Mouse (Mus musculus): ENCODE results near the gene Tlcd1. TPM values are rescaled to one million over a fixed set of nuclear protein-coding genes. Genes with fewer than 3 reads are reported as not detected.

The Tlcd1 gene
- total RNA-seq, 2 experiments from 2014 or later, result 19.6 to 25.2 TPM

DNA sequence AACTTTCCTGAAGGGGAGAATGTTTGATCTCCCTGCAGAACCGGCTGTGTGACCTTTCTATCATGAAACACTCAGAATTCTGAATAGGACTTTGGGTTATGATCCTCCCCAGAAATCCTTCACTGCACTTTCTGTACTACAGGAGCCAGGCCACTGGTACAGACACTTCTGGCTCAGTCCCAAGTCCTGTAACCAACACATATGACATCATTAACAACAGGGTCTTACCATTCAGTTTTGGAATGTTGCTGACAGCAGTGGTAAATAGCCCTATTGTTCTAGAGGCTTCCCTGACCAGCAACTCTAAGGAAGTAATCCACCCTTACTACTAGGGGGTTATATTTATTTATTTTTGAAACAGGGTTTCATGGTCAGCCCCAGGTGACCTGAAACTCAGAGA lies 16.6 kb downstream of the Tlcd1 start, which contains the start of gene Proca1:
Gene Proca1 (plus strand): TSS at position 280 of the 400 bp plus-strand sequence.
- ATAC-seq (replicated peaks; ENCODE audit: low FRiP score, low TSS enrichment, poor library complexity, severe bottlenecking), result no peak

DNA sequence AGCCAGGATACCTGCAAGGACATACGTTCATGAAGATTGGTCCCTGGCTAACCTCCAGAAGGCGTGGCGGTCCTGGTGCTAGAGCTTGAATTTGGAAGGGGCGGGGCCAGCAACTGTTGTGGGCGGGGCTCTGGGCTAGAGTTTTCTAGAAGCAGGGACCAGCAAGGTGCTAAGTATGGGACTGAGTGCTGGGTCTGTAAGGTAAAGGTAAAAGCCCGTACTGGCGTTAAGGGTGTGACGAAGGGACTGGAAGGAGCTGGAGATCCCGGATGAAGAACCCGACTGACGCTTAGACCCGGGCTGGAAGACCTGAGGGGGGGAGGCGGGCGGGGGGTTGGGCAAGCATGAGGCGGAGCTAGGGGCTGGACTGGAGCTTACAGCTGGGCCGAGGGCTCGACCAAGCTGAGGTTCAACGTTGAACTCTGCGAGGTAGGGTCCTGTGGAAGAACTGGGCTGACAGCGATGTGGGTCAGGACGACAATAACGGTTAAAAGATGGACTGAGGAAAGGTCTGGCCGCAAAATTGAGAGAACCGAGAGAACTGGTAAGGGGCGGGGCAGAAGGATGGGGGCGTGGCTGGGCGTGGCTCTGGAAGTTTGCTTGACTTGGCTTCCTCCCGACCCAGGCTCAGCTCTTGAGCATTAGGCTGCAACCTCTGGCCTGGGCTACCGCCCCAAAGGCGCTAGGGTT lies 18.0 kb downstream of the Tlcd1 start:
- peak; percentile 93 for ATAC-seq (replicated peaks; ENCODE audit: low FRiP score, low TSS enrichment, poor library complexity, severe bottlenecking)

GRCm38 (mm10) chr11:78195101-78195863 lies 18.8 kb downstream of the Tlcd1 start:
- ATAC-seq (replicated peaks; ENCODE audit: low FRiP score, low TSS enrichment, poor library complexity, severe bottlenecking), result no peak

DNA sequence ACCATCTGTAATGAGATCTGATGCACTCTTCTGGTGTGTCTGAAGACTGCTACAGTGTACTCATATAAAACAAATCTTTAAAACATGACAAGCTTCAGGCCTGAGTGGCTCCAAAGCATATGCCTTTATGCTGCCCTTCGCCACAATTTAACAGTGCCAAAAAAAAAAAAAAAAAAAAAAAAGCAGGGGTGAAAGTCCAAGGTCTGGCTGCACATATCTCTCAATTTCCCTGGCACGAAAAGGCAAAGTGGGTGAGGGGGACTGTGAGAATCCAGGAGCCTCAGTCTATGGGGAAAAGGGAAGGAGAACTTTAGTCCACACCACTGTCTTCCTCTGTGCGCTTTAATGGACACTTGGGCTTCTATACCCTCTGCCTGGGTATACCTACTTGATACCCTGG lies 25.9 kb downstream of the Tlcd1 start:
- ATAC-seq (replicated peaks; ENCODE audit: low FRiP score, low TSS enrichment, poor library complexity, severe bottlenecking), result no peak

DNA sequence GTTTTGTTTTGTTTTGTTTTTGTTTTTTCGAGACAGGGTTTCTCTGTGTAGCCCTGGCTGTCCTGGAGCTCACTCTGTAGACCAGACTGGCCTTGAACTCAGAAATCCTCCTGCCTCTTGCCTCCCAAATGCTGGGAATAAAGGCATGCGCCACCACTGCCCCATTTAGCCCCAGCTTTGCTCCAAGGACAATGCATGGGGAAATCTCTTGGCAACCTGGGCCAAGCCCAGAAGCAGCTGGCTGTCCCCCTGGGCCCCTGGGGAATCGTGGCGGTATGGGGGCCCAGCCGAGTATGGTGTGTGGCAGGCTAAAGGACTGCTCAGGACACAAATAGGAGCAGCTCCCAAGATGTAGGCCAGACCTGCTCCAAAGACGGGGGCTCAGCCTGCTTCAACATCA lies 27.8 kb downstream of the Tlcd1 start:
- no peak for ATAC-seq (replicated peaks; ENCODE audit: low FRiP score, low TSS enrichment, poor library complexity, severe bottlenecking)

GRCm38 (mm10) chr11:78205361-78206206 lies 29.1 kb downstream of the Tlcd1 start:
- no peak for ATAC-seq (replicated peaks; ENCODE audit: low FRiP score, low TSS enrichment, poor library complexity, severe bottlenecking)

DNA sequence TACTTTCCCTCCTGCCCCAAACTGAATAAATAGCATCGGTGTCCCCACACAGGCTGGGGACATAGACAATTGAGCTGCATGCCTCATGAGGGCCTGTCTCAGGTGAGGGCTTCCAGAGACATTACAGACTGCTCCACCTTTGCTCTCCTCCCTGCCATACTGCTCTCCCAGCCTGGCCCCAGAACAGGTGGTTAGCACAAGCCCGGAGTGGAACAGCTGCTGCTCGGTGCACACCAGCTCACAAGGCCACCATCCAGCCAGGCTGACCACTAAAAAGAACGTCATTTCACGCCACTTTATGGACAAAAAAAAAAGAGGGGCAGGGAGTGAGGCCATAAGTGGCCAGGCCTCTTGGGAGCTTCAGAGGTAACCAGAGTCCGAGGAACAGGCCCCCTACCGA lies 30.7 kb downstream of the Tlcd1 start:
- ATAC-seq (replicated peaks; ENCODE audit: low FRiP score, low TSS enrichment, poor library complexity, severe bottlenecking), result no peak

DNA sequence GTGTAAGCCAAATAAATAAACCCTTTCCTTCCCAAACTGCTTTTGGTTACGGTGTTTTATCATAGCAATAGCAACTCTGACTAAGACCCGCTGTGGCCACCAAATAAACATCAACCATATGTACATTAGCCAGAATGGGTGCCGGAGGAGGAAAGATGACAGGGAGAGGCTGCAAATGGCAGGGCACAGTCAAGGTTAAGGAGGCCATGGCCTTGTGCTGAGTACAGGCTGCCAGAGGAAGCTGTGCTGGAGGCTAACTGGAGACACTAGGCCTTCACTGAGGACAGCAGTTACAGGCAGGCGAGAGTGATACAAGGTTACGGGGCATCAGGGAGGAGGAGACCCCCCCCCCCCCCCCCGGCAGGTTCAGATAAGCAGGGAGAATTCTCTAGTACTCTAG lies 33.4 kb downstream of the Tlcd1 start:
- no peak for ATAC-seq (replicated peaks; ENCODE audit: low FRiP score, low TSS enrichment, poor library complexity, severe bottlenecking)

GRCm38 (mm10) chr11:78210615-78211014 lies 34.1 kb downstream of the Tlcd1 start:
- ATAC-seq (replicated peaks; ENCODE audit: low FRiP score, low TSS enrichment, poor library complexity, severe bottlenecking), result peak; percentile 18

DNA sequence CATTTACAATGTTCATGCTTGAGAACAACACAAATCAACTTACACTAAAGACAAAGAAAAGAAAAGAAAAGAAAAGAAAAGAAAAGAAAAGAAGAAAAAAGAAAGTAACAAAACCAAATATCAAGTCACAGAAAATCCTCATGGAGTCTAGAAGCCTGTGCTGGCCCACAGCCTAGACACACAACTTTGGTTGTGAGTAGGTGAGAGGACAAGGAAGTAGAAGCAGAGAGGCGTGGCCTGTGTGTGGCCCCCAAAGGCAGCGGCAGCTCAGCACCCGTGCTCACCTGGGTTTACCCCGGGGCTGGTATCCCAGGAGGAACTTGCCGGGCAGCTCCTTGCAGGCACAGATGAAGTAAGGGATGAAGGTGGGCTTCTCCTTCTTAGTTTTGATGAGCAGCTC lies 35.0 kb downstream of the Tlcd1 start:
- ATAC-seq (replicated peaks; ENCODE audit: low FRiP score, low TSS enrichment, poor library complexity, severe bottlenecking), result no peak

DNA sequence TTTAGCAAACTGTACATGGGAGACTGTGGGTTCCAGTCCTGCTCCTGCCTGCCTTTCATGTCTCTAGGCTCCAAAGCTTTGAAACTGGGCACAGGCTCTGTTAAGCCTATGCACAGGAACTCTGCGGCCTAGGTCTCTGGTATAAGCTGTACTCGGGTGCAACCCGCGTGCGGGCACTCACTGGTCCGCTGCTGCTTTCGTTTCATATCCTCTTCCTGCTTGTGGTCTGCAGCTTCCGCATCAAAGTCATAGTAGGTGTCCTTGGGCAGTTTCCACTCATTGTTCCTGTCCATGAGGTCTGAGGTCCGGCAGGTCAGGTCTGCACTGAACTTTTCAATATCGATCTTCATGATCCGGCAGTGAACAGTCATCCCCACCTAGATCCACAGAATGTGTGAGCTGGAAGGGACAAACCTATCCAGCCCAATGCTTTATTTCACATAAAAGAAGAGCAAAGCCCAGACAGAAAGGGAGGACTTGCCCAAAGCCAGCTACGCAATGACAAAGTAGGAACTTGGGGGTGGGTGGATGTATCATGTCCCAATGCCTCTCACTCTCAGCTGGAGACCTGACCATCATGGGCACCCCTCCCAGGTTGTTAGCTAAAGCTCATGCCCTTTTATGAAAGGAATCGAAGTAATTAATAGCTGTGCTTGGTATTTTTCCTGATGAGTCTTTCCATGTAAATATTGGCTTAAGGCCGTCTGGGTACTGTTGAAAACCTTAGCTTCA lies 36.7 kb downstream of the Tlcd1 start:
- no peak for ATAC-seq (replicated peaks; ENCODE audit: low FRiP score, low TSS enrichment, poor library complexity, severe bottlenecking)

DNA sequence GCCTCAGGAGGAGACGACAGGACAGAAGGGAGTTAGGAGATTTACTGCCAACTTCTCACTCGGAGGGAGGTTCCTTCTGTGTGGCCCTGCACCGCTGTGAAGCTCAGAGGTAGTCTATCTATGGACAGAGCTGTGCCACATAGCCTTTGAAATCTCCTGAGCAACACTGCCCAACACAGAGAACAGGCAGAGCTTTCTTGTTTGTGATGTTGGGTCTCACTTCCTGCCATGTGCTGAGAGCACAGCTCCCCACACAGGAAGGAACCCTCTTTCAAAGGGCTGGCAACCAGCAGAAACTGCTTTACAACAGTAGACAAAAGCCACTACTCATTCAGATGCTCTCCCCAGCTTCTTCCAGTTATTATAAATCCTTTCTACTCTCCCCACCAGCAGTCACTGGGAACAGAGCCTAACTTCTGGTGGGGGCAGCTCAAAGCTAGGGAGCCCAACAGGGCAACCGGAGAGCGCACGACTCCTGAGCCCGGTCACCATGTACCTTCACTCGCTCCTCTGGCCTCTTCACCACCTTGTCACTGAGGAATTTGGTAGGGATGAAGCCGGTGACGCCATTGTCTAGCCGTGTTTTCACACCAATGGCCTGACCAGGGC lies 39.3 kb downstream of the Tlcd1 start:
- ATAC-seq (replicated peaks; ENCODE audit: low FRiP score, low TSS enrichment, poor library complexity, severe bottlenecking), result no peak

DNA sequence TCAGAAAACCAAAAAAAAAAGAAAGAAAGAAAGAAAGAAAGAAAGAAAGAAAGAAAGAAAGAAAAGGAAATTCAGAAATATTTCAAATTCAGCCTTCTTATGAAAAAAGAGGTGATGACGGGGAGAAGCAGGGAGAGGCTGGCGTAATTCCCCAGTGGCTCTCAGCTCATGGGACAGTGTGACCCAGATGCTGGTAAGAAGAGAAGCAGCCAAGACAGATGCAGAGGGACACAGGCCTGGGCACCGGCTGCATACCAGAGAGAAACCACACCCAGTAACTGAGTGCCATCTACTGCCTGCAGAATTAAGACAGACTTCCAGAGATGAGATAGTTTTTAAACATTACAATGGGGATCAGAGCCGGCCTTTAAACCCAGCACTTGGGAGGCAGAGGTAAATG lies 47.1 kb downstream of the Tlcd1 start:
- no peak for ATAC-seq (replicated peaks; ENCODE audit: low FRiP score, low TSS enrichment, poor library complexity, severe bottlenecking)

Other genes starting within 250 kb of the Tlcd1 start
- not detected in 2 replicates for gene Sez6, start 245.9 kb upstream of the Tlcd1 start, total RNA-seq (2014; fragmentation: Nextera tagmentation)
- not detected in 2 replicates for gene Sez6, start 245.9 kb upstream of the Tlcd1 start, total RNA-seq (2017)
- gene Phf12, start 194.0 kb upstream of the Tlcd1 start, total RNA-seq (2014; fragmentation: Nextera tagmentation), result 79.7 and 94.6 TPM in 2 replicates
- 23.3 and 26.9 TPM in 2 replicates for gene Phf12, start 194.0 kb upstream of the Tlcd1 start, total RNA-seq (2017)
- gene Dhrs13, start 144.4 kb upstream of the Tlcd1 start, total RNA-seq (2014; fragmentation: Nextera tagmentation), result 11.8 and 14.4 TPM in 2 replicates
- 9.7 and 14.2 TPM in 2 replicates for gene Dhrs13, start 144.4 kb upstream of the Tlcd1 start, total RNA-seq (2017)
- gene Flot2, start 138.8 kb upstream of the Tlcd1 start, total RNA-seq (2014; fragmentation: Nextera tagmentation), result 19.2 and 19.7 TPM in 2 replicates
- gene Flot2, start 138.8 kb upstream of the Tlcd1 start, total RNA-seq (2017), result 23.2 and 23.6 TPM in 2 replicates
- gene Eral1, start 96.3 kb upstream of the Tlcd1 start, total RNA-seq (2014; fragmentation: Nextera tagmentation), result 26.2 and 32.2 TPM in 2 replicates
- gene Eral1, start 96.3 kb upstream of the Tlcd1 start, total RNA-seq (2017), result 34.9 and 36.6 TPM in 2 replicates
- gene Fam222b, start 82.1 kb upstream of the Tlcd1 start, total RNA-seq (2014; fragmentation: Nextera tagmentation), result 10.2 and 14.3 TPM in 2 replicates
- gene Fam222b, start 82.1 kb upstream of the Tlcd1 start, total RNA-seq (2017), result 1.8 and 3.9 TPM in 2 replicates
- 30.3 and 39.1 TPM in 2 replicates for gene Traf4, start 11.1 kb upstream of the Tlcd1 start, total RNA-seq (2014; fragmentation: Nextera tagmentation)
- 10.3 and 18.0 TPM in 2 replicates for gene Traf4, start 11.1 kb upstream of the Tlcd1 start, total RNA-seq (2017)
- 26.7 and 38.5 TPM in 2 replicates for gene Nek8, start within 50 bp of the Tlcd1 start, total RNA-seq (2014; fragmentation: Nextera tagmentation)
- gene Nek8, start within 50 bp of the Tlcd1 start, total RNA-seq (2017), result 3.7 and 7.4 TPM in 2 replicates
- gene Rpl23a, start 6.9 kb downstream of the Tlcd1 start, total RNA-seq (2014; fragmentation: Nextera tagmentation), result 5,168 and 5,735 TPM in 2 replicates
- gene Rpl23a, start 6.9 kb downstream of the Tlcd1 start, total RNA-seq (2017), result 4,325 and 4,755 TPM in 2 replicates
- gene Rab34, start 11.7 kb downstream of the Tlcd1 start, total RNA-seq (2014; fragmentation: Nextera tagmentation), result 4.8 TPM in 1 of 2 replicates, not detected in the other
- gene Rab34, start 11.7 kb downstream of the Tlcd1 start, total RNA-seq (2017), result not detected in 2 replicates
- not detected in 2 replicates for gene Proca1, start 16.7 kb downstream of the Tlcd1 start, total RNA-seq (2014; fragmentation: Nextera tagmentation)
- gene Proca1, start 16.7 kb downstream of the Tlcd1 start, total RNA-seq (2017), result 1.2 TPM in 1 of 2 replicates, not detected in the other
- 42.1 and 49.5 TPM in 2 replicates for gene Sdf2, start 69.0 kb downstream of the Tlcd1 start, total RNA-seq (2014; fragmentation: Nextera tagmentation)
- gene Sdf2, start 69.0 kb downstream of the Tlcd1 start, total RNA-seq (2017), result 44.9 and 45.7 TPM in 2 replicates
- 51.1 and 51.9 TPM in 2 replicates for gene Supt6, start 69.3 kb downstream of the Tlcd1 start, total RNA-seq (2014; fragmentation: Nextera tagmentation)
- 46.0 and 52.5 TPM in 2 replicates for gene Supt6, start 69.3 kb downstream of the Tlcd1 start, total RNA-seq (2017)
- gene 2610507B11Rik, start 85.0 kb downstream of the Tlcd1 start, total RNA-seq (2014; fragmentation: Nextera tagmentation), result 91.6 and 110 TPM in 2 replicates
- gene 2610507B11Rik, start 85.0 kb downstream of the Tlcd1 start, total RNA-seq (2017), result 55.5 and 72.4 TPM in 2 replicates
- 0.55 and 1.3 TPM in 2 replicates for gene BC030499, start 114.1 kb downstream of the Tlcd1 start, total RNA-seq (2014; fragmentation: Nextera tagmentation)
- 0.50 and 0.89 TPM in 2 replicates for gene BC030499, start 114.1 kb downstream of the Tlcd1 start, total RNA-seq (2017)
- gene Spag5, start 124.8 kb downstream of the Tlcd1 start, total RNA-seq (2014; fragmentation: Nextera tagmentation), result 47.4 and 52.6 TPM in 2 replicates
- gene Spag5, start 124.8 kb downstream of the Tlcd1 start, total RNA-seq (2017), result 42.0 and 62.4 TPM in 2 replicates
- 0.39 and 2.4 TPM in 2 replicates for gene Aldoc, start 146.3 kb downstream of the Tlcd1 start, total RNA-seq (2014; fragmentation: Nextera tagmentation)
- gene Aldoc, start 146.3 kb downstream of the Tlcd1 start, total RNA-seq (2017), result 0.84 TPM in 1 of 2 replicates, not detected in the other
- gene Pigs, start 151.7 kb downstream of the Tlcd1 start, total RNA-seq (2014; fragmentation: Nextera tagmentation), result 40.5 and 44.5 TPM in 2 replicates
- gene Pigs, start 151.7 kb downstream of the Tlcd1 start, total RNA-seq (2017), result 10.0 and 10.4 TPM in 2 replicates
- gene Unc119, start 166.8 kb downstream of the Tlcd1 start, total RNA-seq (2014; fragmentation: Nextera tagmentation), result 51.2 and 51.5 TPM in 2 replicates
- 20.0 and 27.2 TPM in 2 replicates for gene Unc119, start 166.8 kb downstream of the Tlcd1 start, total RNA-seq (2017)
- not detected in 2 replicates for gene Foxn1, start 209.8 kb downstream of the Tlcd1 start, total RNA-seq (2014; fragmentation: Nextera tagmentation)
- not detected in 2 replicates for gene Foxn1, start 209.8 kb downstream of the Tlcd1 start, total RNA-seq (2017)
- not detected in 2 replicates for gene Slc13a2, start 245.5 kb downstream of the Tlcd1 start, total RNA-seq (2014; fragmentation: Nextera tagmentation)
- gene Slc13a2, start 245.5 kb downstream of the Tlcd1 start, total RNA-seq (2017), result not detected in 2 replicates